Mouse (Mus musculus): Measurements from ENCODE around the gene Olfr456. TPM values are rescaled to one million over a fixed set of nuclear protein-coding genes. Genes with fewer than 3 reads are reported as not detected.
"Not testable (repeated sequence)": the region's sequence is repeated elsewhere in the genome, so short reads cannot be mapped to it uniquely, and the experiment has no call there.

Gene Olfr456
- total RNA-seq (2017) = not detected in 3 replicates

DNA sequence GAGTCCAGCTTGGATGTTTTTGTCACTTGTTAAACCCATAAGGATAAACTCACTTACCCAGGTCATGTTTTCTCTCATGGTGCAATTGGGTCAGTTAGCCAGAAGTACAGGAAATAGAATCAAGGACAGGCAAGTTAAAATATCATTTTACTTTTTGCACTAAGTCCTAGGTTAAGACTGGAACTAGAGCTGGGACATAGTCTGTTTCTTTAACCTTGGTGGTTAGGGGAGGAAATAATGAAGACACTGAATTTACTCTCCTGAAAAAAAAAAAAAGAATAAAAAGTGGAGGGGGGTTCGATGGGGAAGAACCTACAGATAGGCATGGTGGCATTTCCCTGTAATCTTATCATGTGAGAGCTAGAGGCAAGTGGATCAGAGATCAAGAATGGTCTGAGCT is at the start of gene Olfr456:
TSS of gene Olfr456 (minus strand) at position 101 of the 400 bp plus-strand sequence.
- no peak for ATAC-seq (replicated peaks; ENCODE audit: insufficient number of reproducible peaks, low FRiP score, low TSS enrichment, poor library complexity, severe bottlenecking)

DNA sequence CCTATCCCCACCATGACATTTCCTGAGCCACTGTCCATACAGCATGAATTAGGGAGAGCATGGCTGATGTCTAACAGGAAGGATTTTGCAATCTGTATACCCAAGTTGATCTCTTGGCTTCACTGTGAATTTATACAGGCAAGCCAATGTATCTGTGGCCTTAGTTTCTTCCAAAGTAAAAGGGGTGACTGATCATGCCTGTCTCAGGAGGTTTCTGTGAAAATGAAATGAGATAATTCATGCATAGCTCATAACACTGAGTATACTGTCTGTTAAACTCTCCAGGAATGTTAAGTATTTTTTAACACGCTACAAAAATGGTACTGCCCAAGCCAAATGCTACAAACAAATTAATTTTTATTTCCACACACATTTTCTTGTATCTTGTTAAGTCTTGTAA is 26.4 kb upstream of the Olfr456 start:
- ATAC-seq (replicated peaks; ENCODE audit: insufficient number of reproducible peaks, low FRiP score, low TSS enrichment, poor library complexity, severe bottlenecking) = no peak

DNA sequence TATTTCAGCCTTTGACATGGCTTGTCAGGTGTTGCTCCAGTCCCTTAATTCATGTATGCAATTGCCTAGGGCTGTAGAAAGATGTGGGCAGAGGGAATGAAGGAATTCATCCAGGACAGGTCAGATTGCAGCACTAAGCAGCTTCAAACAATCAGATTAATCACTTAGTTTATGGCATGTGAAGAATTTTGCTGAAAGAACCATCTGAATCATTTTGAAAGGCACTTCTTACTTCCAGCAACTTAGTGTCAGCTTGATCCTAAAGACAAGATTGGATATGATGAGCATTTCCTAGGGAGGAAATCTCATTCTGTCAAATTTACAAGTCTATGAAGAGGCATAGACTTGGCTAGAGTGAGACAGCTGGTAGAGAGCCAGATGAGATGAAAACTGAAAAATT is 22.3 kb upstream of the Olfr456 start:
- ATAC-seq (replicated peaks; ENCODE audit: insufficient number of reproducible peaks, low FRiP score, low TSS enrichment, poor library complexity, severe bottlenecking) = no peak

GRCm38 (mm10) chr6:42503478-42503877 is 16.5 kb upstream of the Olfr456 start:
- no peak for ATAC-seq (replicated peaks; ENCODE audit: insufficient number of reproducible peaks, low FRiP score, low TSS enrichment, poor library complexity, severe bottlenecking)

GRCm38 (mm10) chr6:42489731-42490130 is 2.7 kb upstream of the Olfr456 start:
- ATAC-seq (replicated peaks; ENCODE audit: insufficient number of reproducible peaks, low FRiP score, low TSS enrichment, poor library complexity, severe bottlenecking) = no peak

DNA sequence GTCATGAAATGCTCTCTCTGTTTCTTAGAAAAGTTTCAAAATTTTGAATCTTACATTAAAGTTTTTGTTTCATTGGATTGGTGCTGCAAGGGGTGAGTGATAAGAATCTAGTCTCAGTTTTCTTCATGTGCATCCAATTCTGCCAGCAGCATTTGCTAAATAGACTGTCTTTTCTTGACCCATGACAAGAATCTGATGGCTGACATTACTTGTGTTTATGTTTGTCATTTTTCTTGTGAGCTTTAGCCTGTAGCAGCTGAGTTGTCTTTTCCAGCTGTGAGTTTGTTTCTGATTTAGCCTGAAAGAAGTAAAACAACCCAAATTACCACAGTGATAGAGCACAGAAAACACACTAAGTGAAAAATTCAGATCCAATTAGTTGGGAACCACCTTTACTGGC is 2.4 kb downstream of the Olfr456 start:
- no peak for ATAC-seq (replicated peaks; ENCODE audit: insufficient number of reproducible peaks, low FRiP score, low TSS enrichment, poor library complexity, severe bottlenecking)

- ATAC-seq (replicated peaks; ENCODE audit: insufficient number of reproducible peaks, low FRiP score, low TSS enrichment, poor library complexity, severe bottlenecking) = no peak
Observed at GRCm38 (mm10) chr6:42476235-42476634, 10.8 kb downstream of the Olfr456 start, which contains the start of gene Olfr457. Gene Olfr457, minus strand, starts transcription at chr6:42476335.

DNA sequence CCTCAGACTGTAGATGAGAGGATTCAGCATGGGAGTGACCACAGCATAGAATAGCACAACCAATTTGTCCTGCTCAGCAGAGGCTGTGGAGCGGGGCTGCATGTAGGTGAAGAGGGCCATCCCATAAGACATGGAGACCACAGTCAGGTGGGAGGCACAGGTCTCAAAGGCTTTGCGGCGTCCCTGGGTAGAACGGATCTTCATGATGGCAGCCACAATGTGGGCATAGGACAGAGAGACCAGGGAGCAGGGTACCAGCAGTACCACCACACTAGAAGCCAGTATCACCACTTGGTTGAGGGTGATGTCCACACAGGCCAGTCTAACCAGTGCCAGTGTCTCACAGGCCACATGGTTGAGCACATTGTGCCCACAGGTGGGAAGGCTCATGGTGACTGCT is 15.7 kb downstream of the Olfr456 start:
- not testable (repeated sequence) for ATAC-seq (replicated peaks; ENCODE audit: insufficient number of reproducible peaks, low FRiP score, low TSS enrichment, poor library complexity, severe bottlenecking)

- ATAC-seq (replicated peaks; ENCODE audit: insufficient number of reproducible peaks, low FRiP score, low TSS enrichment, poor library complexity, severe bottlenecking) = no peak
Observed at GRCm38 (mm10) chr6:42470542-42470941, 16.5 kb downstream of the Olfr456 start.

DNA sequence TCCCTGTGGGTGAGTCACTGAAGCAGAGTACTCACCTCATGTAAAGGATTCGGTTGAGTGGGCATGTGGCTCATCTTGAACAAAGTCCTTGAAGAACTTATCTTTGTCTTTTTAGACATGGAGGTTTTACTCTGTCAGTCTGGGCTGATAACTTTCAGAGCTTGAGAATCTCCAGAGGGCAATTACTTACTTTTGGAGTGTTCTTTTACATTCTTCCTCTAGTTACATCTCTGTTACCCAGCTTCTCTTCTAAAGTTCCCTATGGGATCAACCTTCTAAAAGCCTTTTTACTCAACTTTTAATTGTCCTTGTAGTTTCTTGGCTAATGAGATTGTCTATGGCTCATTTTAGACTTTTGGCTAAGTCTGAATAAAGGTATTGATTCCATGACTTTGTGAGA is 21.9 kb downstream of the Olfr456 start, which contains the start of gene Olfr458:
TSS of gene Olfr458 (minus strand) at position 101 of the 400 bp plus-strand sequence.
- no peak for ATAC-seq (replicated peaks; ENCODE audit: insufficient number of reproducible peaks, low FRiP score, low TSS enrichment, poor library complexity, severe bottlenecking)

GRCm38 (mm10) chr6:42447381-42447780 is 39.6 kb downstream of the Olfr456 start:
- ATAC-seq (replicated peaks; ENCODE audit: insufficient number of reproducible peaks, low FRiP score, low TSS enrichment, poor library complexity, severe bottlenecking) = no peak

GRCm38 (mm10) chr6:42444491-42444890 is 42.5 kb downstream of the Olfr456 start:
- ATAC-seq (replicated peaks; ENCODE audit: insufficient number of reproducible peaks, low FRiP score, low TSS enrichment, poor library complexity, severe bottlenecking) = no peak

DNA sequence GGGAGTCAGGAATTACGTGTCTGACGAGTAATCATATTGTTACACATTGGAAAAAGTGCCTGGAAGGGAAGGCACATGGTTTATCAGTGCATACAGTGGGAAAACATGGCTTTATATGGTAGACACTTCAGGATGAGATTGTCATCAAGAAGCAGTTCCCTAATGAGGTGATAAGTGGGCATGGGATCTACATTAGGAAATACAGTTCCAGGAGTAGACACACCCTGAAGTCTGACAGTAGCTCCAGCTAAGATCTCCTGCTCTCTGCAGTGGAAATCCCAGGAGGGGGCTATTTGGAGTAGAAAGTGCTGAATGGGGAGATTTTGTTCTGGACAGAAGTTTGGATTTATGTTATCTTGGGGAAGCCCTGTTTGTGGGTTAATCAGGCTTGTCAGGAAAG is 45.6 kb downstream of the Olfr456 start:
- ATAC-seq (replicated peaks; ENCODE audit: insufficient number of reproducible peaks, low FRiP score, low TSS enrichment, poor library complexity, severe bottlenecking) = no peak

Other genes with a start within 250 kb of the Olfr456 start
- 5.0 to 6.2 TPM (median 6.1 TPM) in 3 replicates for gene Gstk1, start 241.3 kb downstream of the Olfr456 start, total RNA-seq (2017)
- not detected in 3 replicates for gene Tmem139, start 225.2 kb downstream of the Olfr456 start, total RNA-seq (2017)
- 60.1 to 70.0 TPM (median 67.4 TPM) in 3 replicates for gene Casp2, start 222.2 kb downstream of the Olfr456 start, total RNA-seq (2017)
- gene Clcn1, start 200.5 kb downstream of the Olfr456 start, total RNA-seq (2017) = not detected in 3 replicates
- 0.10 to 0.32 TPM in 2 of 3 replicates, not detected in the other for gene Fam131b, start 162.6 kb downstream of the Olfr456 start, total RNA-seq (2017)
- 102 to 184 TPM (median 117 TPM) in 3 replicates for gene Zyx, start 137.6 kb downstream of the Olfr456 start, total RNA-seq (2017)
- gene Epha1, start 113.9 kb downstream of the Olfr456 start, total RNA-seq (2017) = 0.29 to 0.43 TPM in 2 of 3 replicates, not detected in the other
- gene Tas2r143, start 87.0 kb downstream of the Olfr456 start, total RNA-seq (2017) = 2.9 to 4.2 TPM in 2 of 3 replicates, not detected in the other
- gene Tas2r135, start 81.8 kb downstream of the Olfr456 start, total RNA-seq (2017) = 1.6 TPM in 1 of 3 replicates, not detected in the others
- 1.1 TPM in 1 of 3 replicates, not detected in the others for gene Tas2r126, start 52.7 kb downstream of the Olfr456 start, total RNA-seq (2017)
- not detected in 3 replicates for gene Olfr458, start 22.0 kb downstream of the Olfr456 start, total RNA-seq (2017)
- 0.19 TPM in 1 of 3 replicates, not detected in the others for gene Olfr457, start 10.9 kb downstream of the Olfr456 start, total RNA-seq (2017)
- not detected in 3 replicates for gene Olfr455, start 60.4 kb upstream of the Olfr456 start, total RNA-seq (2017)
- gene Tcaf3, start 110.5 kb upstream of the Olfr456 start, total RNA-seq (2017) = not detected in 3 replicates
- not detected in 3 replicates for gene Tcaf2, start 158.0 kb upstream of the Olfr456 start, total RNA-seq (2017)
- not detected in 3 replicates for gene Tcaf1, start 222.9 kb upstream of the Olfr456 start, total RNA-seq (2017)